Mouse (Mus musculus): ENCODE measurements around the gene Rita1.

The Rita1 gene

DNA sequence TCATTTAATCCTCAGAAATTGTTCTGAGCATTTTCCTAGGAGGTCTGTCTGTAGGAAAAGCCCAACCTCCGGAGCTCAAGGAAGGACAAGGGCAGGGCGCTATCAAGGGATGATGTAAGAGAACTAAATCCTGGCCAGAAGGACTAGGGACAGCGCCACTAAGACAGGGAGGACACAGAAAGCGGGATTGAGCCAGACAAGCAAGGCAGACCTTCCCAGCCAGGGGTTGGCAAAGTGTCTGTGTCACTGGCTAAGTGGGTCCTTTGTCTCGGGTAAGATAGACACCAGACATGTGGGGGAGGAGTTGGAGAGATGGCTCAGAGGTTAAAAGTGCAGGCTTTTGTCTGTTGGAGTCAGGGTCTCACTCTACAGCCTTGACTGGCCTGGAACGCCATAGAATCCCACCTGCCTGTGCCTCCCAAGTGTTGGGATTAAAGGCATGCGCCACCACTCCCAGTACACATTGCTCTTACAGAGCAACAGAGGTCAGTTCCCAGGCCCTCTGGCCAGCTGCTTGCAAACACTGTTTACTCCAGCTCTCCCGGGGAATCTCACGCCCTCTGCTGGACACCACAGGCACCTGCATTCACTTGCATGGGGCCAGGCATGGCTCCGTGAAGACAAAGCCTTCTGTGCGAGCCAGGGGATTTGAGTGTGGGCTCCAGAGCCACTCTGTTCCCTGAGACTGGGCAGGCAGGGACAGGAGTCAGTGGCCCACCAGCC lies 11.3 kb downstream of the Rita1 start:
- peak in 1 of 2 experiments; percentile 4 for DNase-seq

DNA sequence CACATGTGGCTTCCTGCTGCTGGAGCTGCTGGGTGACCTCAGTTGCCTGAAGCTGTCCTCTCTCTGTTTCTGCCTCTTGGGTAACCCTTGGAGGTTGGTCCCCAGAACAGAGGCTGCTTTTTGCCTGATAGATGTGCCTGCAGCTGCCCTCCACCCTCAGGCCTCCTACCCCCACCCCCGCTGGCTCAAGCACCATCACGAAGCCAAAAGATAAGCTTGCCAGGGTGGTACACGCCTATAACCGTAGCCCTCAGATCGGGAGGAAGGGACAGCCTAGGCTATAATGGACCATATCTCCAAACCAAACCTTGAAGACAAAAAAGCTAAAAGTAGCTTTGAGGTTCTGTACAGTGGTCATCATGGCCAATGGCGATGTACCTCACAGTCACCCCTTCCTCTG lies 12.8 kb downstream of the Rita1 start:
- no peak for DNase-seq

GRCm38 (mm10) chr5:120594485-120594884 lies 17.9 kb downstream of the Rita1 start:
- no peak for DNase-seq

DNA sequence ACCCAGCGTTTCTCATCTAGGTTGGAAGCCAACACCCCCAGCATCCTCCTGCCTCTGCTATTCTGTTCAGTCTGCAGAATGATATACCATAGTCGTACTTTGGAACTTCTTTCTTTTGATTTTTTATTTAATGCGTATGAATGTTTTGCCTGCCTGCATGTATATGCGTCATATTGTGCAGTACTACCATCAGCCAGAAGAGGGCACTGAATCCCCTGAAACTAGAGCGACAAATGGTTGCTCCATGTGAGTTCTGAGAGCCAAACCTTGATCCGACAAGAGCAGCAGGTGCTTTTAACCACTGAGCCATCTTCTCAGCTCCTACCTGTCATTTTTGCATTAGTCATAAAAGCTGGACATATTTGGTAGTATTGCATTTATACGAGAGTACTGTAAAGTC lies 20.2 kb downstream of the Rita1 start:
- DNase-seq: no peak

GRCm38 (mm10) chr5:120590356-120591010 lies 21.9 kb downstream of the Rita1 start:
- DNase-seq: no peak

DNA sequence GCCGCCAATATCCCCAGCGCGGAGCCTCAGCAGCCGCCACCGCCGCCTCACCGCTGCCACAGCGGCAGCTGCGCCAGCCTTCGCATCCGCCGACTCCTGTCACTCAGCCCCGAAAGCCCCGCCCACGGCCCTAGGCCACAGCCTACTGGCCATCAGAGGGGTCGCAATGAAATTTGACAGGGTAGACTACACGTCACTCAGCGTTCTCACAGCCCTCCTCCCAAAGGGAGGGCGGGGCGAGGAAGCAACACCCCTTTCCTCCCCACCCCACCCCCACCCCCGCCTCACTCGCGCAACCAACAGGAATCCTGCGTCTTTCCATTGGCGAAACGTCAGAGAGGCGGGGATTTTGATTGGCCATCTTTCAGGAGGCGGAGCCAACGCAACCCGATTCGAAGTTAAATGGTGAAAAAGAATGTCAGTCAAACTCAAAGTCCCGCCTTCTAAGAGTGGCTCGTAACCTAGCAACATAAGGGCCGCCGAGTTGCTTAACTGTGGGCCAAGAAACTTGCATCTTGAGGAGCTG lies 23.8 kb downstream of the Rita1 start, which contains the start of the genes Tpcn1 and Iqcd:
Gene Tpcn1 (minus strand): TSS at position 105 of the 526 bp plus-strand sequence.
Gene Iqcd (plus strand): TSS at position 448 of the 526 bp plus-strand sequence.
- DNase-seq: peak; percentile 98 to 99

DNA sequence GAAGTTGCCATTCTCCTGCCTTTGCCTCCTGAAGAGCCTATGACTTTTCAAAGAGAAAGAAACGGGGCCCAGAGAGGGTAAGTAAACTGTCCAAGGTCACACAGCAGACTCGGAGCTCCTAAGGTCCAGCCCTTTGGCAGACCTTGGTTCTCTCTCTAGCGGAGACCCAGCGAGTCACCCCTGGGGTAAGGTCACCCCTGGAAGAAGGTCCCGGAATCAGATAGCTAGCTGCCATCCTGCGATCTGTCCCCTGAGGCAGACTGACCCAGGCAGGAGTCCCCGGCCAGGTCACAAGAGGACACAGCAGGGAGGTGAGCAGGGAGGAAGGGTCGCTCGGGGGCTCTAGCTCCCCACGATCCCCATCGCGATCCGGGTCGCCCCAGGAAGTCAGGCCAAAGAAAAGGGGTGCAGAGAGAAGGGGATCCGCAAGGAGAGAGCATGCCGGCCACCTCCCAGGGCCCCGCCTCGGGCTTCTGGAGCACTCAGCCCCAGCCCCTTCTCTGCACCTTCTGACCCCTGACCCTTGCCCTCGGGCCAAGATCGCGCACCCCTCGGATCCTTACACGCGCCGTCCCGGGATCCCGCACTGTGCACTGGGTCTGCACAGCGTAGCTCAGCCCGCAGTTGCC lies 24.3 kb downstream of the Rita1 start:
- no peak for DNase-seq

- DNase-seq: peak in 1 of 2 experiments; percentile 36
These were observed 24.8 kb downstream of the Rita1 start for GRCm38 (mm10) chr5:120587616-120587926.

GRCm38 (mm10) chr5:120586741-120587615 lies 25.4 kb downstream of the Rita1 start:
- no peak for DNase-seq

- DNase-seq: no peak
These were observed 27.4 kb downstream of the Rita1 start for GRCm38 (mm10) chr5:120584968-120585367.

DNA sequence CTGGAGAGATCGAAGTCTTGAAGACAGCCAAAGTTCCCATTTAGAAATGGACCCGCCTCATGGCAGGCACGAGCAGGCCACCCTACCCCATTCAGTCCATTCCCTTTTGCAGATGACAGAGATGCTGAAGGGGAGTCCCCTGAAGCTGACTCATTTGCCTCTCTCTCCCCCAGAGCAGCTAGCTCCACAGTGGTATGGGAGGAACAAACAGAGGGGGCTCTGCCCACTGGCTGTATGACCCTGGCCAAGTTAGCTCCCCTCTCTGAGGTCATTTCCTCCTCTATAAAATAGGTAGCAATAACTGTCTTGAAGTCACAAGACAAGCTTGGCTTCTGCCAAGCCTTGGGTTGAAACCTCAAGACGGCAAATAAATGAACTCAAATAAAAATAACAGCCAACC lies 28.9 kb downstream of the Rita1 start:
- no peak for DNase-seq

DNA sequence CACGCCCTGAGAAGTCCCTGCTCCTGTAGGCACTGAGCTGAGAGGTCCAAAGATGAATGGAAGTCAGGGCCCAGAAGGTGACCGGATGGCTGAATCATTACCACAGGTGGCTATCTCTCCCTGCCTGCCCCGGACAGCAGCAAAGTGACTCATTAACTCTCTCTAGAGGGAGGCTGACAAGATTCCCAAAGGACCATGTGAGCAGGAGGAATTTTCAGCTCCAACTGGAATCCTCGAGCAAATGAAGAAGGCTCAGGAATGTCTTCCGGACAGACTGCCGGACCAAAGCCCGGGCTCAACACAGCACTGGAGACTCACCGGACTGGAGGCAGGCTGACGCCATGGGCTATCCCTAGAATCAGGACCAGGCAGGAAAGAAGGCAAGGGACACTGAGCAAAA lies 30.4 kb downstream of the Rita1 start:
- DNase-seq: no peak

GRCm38 (mm10) chr5:120579898-120580626 lies 32.3 kb downstream of the Rita1 start:
- DNase-seq: no peak

DNA sequence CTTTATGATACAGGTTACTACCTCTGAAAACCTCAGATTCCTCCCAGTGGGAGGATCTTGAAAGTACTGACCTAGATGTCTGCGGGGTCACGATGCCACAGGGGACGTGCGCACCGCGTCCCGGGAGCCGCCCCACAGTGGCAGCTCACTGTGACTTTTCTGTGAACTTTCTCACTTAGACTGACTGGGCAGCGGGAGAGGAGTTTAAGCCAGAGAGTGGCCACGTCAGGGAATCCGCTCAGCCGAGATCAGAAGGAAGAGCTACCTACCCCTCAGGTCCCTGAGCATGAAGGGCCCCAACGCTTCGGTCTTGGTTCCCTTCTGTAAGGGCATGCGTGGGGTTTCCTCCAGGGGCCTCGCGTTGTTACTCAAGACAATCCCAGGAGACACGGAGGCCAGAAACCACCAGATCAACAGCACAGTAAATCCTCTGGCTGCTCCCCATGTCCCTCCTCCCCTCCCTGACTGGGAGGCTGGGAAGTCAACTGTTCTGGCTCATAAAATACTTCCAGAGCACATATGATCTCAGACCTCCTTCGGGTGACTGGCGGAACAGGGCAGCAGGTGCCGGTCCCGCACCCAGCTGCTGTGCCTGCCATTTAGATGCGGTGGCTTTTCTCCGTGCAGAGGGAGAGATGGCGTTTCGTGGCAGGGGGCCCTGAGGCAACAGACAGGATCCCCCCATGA lies 33.0 kb downstream of the Rita1 start:
- peak; percentile 24 to 47 for DNase-seq

GRCm38 (mm10) chr5:120578504-120579081 lies 33.8 kb downstream of the Rita1 start:
- peak; percentile 48 to 58 for DNase-seq

DNA sequence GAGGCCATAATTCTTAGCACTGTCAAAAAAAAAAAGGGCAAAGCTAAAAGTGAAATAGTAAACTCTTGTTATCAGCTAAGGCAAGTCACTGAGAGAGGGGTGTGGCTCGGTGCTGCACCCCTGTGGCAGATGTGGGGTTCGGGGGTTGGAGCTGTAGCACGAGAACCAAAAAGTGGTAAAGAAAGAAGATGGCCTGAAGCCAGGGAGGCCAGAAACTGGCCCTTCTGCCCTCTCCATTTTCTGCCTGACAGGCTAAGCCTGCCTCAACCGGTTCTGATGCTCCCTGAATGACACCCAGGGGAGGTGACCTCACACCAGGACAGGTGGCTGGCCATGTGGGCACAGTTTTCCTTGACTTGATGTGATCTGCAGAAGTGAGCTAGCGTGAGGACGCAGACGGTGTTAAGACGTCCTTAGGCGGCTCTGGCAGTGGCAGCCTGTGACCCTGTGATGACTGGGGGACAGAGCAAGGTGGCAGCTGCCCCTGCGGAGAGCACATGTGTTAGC lies 34.4 kb downstream of the Rita1 start:
- DNase-seq: peak in 1 of 2 experiments; percentile 44

- DNase-seq: no peak
These were observed 35.5 kb downstream of the Rita1 start for GRCm38 (mm10) chr5:120576781-120577301.

GRCm38 (mm10) chr5:120574469-120575063 lies 37.8 kb downstream of the Rita1 start:
- DNase-seq: no peak

DNA sequence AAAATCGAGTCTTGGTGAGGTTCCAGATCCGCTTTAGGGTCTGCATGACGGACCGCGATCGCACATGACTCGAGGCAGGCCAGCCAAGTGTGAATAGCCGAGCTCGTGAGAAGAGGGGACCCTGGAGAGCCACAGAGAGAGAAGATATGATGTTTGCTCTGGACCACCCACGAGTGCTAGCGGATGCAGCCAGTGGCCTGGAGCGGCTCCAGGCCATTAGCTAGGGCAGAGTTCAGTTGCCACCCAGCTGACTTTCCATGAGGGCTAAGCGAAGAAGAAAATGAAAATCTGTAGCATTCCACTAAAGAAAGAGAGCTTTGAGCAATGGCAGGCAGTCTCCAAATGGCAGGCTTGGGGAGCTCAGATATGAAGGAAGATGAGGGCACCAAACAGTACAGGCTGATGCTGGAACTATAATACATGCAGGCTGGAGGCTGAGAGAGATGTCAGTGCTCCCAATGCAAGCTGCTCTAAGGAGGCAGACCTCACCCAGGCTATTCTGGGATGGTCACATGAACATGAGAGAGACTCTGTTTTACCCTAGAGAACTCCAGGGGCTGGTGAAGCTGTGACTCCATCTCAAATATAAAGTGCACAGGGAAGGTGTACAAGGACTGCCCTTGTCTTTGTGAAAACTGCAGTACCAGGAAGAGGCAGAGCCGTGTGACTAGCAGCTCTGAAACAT lies 41.2 kb downstream of the Rita1 start:
- no peak for DNase-seq
